Mouse (Mus musculus) kidney, postnatal 0 days (tissue): ENCODE data around the gene Edem2. TPM values are rescaled to one million over a fixed set of nuclear protein-coding genes. Genes with fewer than 3 reads are reported as not detected.

Experiments
- ATAC-seq: fragments of 200-750 bp; cut with Nextera tagmentation; replicated peaks from 2 replicates; pipeline ENCODE4 v1.8.0; 2017; ENCODE audit warnings: low read depth, moderate number of reproducible peaks, moderate TSS enrichment, moderate library complexity; ENCODE audit not compliant: low FRiP score
- DNase-seq: peaks from one replicate; pipeline ENCODE4 v3.0.0-alpha.2; 2016; ENCODE audit warnings: low spot score
- H3K27ac ChIP-seq: fragments of 300-500 bp; sonication (generic); 2 replicates; pipeline ENCODE4 v1.5.1; 2014; ENCODE audit warnings: mild to moderate bottlenecking
- H3K27me3 ChIP-seq: fragments of 300-500 bp; sonication (generic); 2 replicates; pipeline ENCODE4 v1.6.1; 2014; ENCODE audit warnings: low read length, mixed read lengths; ENCODE audit not compliant: insufficient read depth
- H3K36me3 ChIP-seq: fragments of 300-500 bp; sonication (generic); 2 replicates; pipeline ENCODE4 v1.6.1; 2014; ENCODE audit warnings: low read length, mixed read lengths; ENCODE audit not compliant: insufficient read depth
- H3K4me1 ChIP-seq: fragments of 300-500 bp; sonication (generic); replicated peaks from 2 replicates; pipeline ENCODE4 v1.6.1; 2014; ENCODE audit warnings: antibody characterized with exemption, low read length, mixed read lengths; ENCODE audit not compliant: insufficient read depth
- H3K4me2 ChIP-seq: fragments of 300-500 bp; sonication (generic); 2 replicates; pipeline ENCODE4 v1.6.1; 2014; ENCODE audit warnings: mild to moderate bottlenecking, low read length, moderate library complexity, mixed read lengths
- H3K4me3 ChIP-seq: fragments of 300-500 bp; sonication (generic); replicated peaks from 2 replicates; pipeline ENCODE4 v1.5.1; 2014; ENCODE audit warnings: low read depth, low read length
- H3K9ac ChIP-seq: fragments of 300-500 bp; sonication (generic); 2 replicates; pipeline ENCODE4 v1.6.1; 2014; ENCODE audit warnings: low read depth, low read length
- H3K9me3 ChIP-seq: fragments of 300-500 bp; sonication (generic); replicated peaks from 2 replicates; pipeline ENCODE4 v1.6.1; 2016; ENCODE audit warnings: low read length, inconsistent platforms, mixed read lengths
- CTCF ChIP-seq: IDR thresholded peaks from 2 replicates; pipeline ENCODE4 v1.5.1; 2016; ENCODE audit warnings: antibody characterized with exemption, low read depth, mild to moderate bottlenecking, moderate library complexity
- WGBS: fragments of 180-500 bp; shearing (Covaris S2); extraction: QIAGEN DNeasy Blood & Tissue Kit; methylation state at CpG from one replicate; pipeline ENCODE4 v1.1.7; 2014; 5-methylcytosine and 5-hydroxymethylcytosine counted together
- polyA plus RNA-seq: library from polyadenylated mRNA; unstranded; fragments of >200 nt; fragmentation: Nextera tagmentation; extraction: Ambion mirVana; gene quantifications from 2 replicates; pipeline ENCODE4 v1.2.1, GENCODE M21; 2015

Edem2 gene
- polyA plus RNA-seq, 1 experiment from 2014 or later: 36.4 TPM

GRCm38 (mm10) chr2:155673546-155673945 is 55.7 kb downstream of the Edem2 start:
- Histone ChIP-seq H3K36me3 (peaks cover 20% of the 10 kb centered on the region), H3K27me3 (no peaks in the 10 kb centered on the region), H3K4me2 (no peak overlapping the region), H3K4me3 (no peak overlapping the region), H3K9me3 (no peaks in the 10 kb centered on the region), H3K9ac (no peak overlapping the region), H3K4me1 (no peaks in the 10 kb centered on the region), H3K27ac (no peak overlapping the region)
- ATAC-seq (no peak), DNase-seq (peak; percentile 73)
- TF ChIP-seq CTCF: peak; percentile 78
- WGBS: 21% methylated on average over 2 of the region's 2 CpGs

- H3K27me3 ChIP-seq: no peaks in the 10 kb centered on the region
- no peak overlapping the region for H3K4me2 ChIP-seq
- ATAC-seq: no peak
- H3K4me1 ChIP-seq: no peaks in the 10 kb centered on the region
- no peak for DNase-seq
- TF ChIP-seq CTCF: no peak
- H3K9ac ChIP-seq: no peak overlapping the region
- 88% methylated on average over 4 of the region's 4 CpGs for WGBS
- H3K27ac ChIP-seq: no peak overlapping the region
- H3K9me3 ChIP-seq: no peaks in the 10 kb centered on the region
- no peak overlapping the region for H3K4me3 ChIP-seq
- H3K36me3 ChIP-seq: peaks cover 28% of the 10 kb centered on the region
Observed at GRCm38 (mm10) chr2:155671236-155671635, 58.0 kb downstream of the Edem2 start.

GRCm38 (mm10) chr2:155668461-155668860 is 60.8 kb downstream of the Edem2 start:
- peak; percentile 40 for DNase-seq
- no peak for ATAC-seq
- peak; percentile 60 for TF ChIP-seq CTCF

DNA sequence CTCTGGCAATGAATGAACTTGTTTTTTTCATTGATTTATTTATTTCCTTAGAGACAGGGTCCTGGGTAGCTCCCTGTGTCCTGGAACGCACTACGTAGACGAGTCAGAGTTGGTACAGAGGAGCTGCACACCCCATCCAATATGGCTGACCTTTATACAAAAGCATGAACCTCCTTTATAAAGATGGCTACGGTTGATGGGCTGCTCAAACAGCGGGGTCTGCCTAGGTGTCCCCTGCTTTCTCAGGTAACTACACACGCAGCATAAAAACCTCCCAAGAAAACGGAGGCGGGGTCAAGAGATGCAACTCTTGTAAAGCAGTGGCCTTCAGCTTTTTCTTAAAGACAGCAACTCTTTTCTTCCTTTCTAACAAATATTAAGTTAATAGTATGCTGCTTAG is 61.4 kb downstream of the Edem2 start:
- no peak overlapping the region for H3K27ac ChIP-seq
- no peak overlapping the region for H3K4me2 ChIP-seq
- no peak for TF ChIP-seq CTCF

More at GRCm38 (mm10) chr2:155668461-155668860, 60.8 kb downstream of the Edem2 start:
- H3K4me1 ChIP-seq: no peaks in the 10 kb centered on the region
- no peak overlapping the region for H3K4me3 ChIP-seq
- H3K4me2 ChIP-seq: no peak overlapping the region
- 92% methylated on average over 4 of the region's 4 CpGs for WGBS
- no peak overlapping the region for H3K9ac ChIP-seq
- no peaks in the 10 kb centered on the region for H3K9me3 ChIP-seq
- H3K36me3 ChIP-seq: peaks cover 45% of the 10 kb centered on the region
- H3K27me3 ChIP-seq: no peaks in the 10 kb centered on the region
- no peak overlapping the region for H3K27ac ChIP-seq

DNA sequence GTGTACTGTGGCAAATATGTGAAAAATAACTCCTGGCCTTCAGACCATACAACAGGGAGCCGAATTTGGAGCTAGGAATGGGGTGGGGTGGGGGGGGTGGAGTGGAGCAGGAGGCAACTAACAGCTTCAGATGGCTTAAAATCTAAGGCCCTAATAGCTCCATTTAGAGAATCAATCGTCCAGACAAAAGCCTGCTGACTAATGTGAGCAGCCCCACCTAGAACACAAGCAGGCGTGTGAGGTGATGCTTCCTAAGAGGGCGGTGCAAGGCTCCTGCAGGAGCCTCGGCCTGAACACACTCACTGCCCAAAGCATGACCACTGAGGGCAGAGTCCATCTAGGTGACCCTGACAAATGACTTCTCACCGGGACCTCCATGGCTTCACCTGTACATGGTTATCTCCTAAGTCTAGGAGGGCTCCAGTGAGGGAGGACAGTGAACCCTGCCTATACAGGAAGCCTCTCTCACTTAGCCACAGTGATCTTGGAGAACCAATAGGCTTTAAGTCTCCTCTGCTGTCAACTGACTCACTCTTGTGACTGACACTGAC is 65.3 kb downstream of the Edem2 start:
- no peak for TF ChIP-seq CTCF

More for the DNA sequence above, 61.4 kb downstream of the Edem2 start:
- Histone ChIP-seq H3K9ac (no peak overlapping the region), H3K9me3 (no peaks in the 10 kb centered on the region), H3K27me3 (no peaks in the 10 kb centered on the region), H3K36me3 (peaks cover 45% of the 10 kb centered on the region), H3K4me3 (no peak overlapping the region), H3K4me1 (no peaks in the 10 kb centered on the region)
- no peak for ATAC-seq
- 98% methylated on average over 8 of the region's 8 CpGs for whole genome bisulfite sequencing
- no peak for DNase-seq

GRCm38 (mm10) chr2:155663097-155663496 is 66.2 kb downstream of the Edem2 start:
- WGBS: 21% methylated on average over 5 of the region's 5 CpGs
- Histone ChIP-seq H3K4me1 (no peaks in the 10 kb centered on the region), H3K4me2 (no peak overlapping the region), H3K27ac (no peak overlapping the region), H3K9me3 (no peaks in the 10 kb centered on the region), H3K36me3 (peaks cover 55% of the 10 kb centered on the region), H3K27me3 (no peaks in the 10 kb centered on the region), H3K9ac (no peak overlapping the region), H3K4me3 (no peak overlapping the region)
- no peak for ATAC-seq
- DNase-seq: peak; percentile 84
- peak; percentile 82 for TF ChIP-seq CTCF

More for the DNA sequence above, 65.3 kb downstream of the Edem2 start:
- H3K27me3 ChIP-seq: no peaks in the 10 kb centered on the region
- H3K4me2 ChIP-seq: no peak overlapping the region
- H3K4me3 ChIP-seq: no peak overlapping the region
- WGBS: 86% methylated on average over 6 of the region's 6 CpGs
- no peaks in the 10 kb centered on the region for H3K4me1 ChIP-seq
- ATAC-seq (no peak), DNase-seq (no peak)
- H3K9ac ChIP-seq: no peak overlapping the region
- no peaks in the 10 kb centered on the region for H3K9me3 ChIP-seq
- no peak overlapping the region for H3K27ac ChIP-seq
- H3K36me3 ChIP-seq: peaks cover 51% of the 10 kb centered on the region

DNA sequence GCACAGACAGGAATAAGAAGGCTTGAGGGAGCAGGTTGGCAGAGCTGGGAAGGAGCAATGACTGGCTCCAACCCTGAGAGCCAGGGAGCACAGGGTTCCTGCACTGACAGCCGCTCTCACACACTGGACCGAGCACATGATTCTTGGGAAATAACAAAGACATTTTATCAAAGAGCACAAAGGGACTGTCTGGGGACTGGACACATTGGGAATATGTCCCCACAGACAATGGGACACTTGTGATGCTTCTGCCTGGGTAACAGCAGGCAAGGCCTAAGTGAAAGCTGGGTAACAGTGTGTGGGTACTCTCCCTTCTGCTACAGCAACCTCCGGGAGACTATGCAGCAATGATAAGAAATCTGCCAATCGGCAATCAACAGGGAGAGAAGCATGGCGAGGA is 66.9 kb downstream of the Edem2 start:
- ATAC-seq (no peak), DNase-seq (no peak)
- no peak overlapping the region for H3K4me2 ChIP-seq
- H3K9me3 ChIP-seq: no peaks in the 10 kb centered on the region
- no peaks in the 10 kb centered on the region for H3K4me1 ChIP-seq
- peaks cover 52% of the 10 kb centered on the region for H3K36me3 ChIP-seq
- no peak overlapping the region for H3K9ac ChIP-seq
- WGBS: 99% methylated on average over 5 of the region's 5 CpGs
- no peak overlapping the region for H3K27ac ChIP-seq
- H3K4me3 ChIP-seq: no peak overlapping the region
- no peak for TF ChIP-seq CTCF
- no peaks in the 10 kb centered on the region for H3K27me3 ChIP-seq
